Mouse (Mus musculus): ENCODE measurements around the gene Cass4.

The Cass4 gene

DNA sequence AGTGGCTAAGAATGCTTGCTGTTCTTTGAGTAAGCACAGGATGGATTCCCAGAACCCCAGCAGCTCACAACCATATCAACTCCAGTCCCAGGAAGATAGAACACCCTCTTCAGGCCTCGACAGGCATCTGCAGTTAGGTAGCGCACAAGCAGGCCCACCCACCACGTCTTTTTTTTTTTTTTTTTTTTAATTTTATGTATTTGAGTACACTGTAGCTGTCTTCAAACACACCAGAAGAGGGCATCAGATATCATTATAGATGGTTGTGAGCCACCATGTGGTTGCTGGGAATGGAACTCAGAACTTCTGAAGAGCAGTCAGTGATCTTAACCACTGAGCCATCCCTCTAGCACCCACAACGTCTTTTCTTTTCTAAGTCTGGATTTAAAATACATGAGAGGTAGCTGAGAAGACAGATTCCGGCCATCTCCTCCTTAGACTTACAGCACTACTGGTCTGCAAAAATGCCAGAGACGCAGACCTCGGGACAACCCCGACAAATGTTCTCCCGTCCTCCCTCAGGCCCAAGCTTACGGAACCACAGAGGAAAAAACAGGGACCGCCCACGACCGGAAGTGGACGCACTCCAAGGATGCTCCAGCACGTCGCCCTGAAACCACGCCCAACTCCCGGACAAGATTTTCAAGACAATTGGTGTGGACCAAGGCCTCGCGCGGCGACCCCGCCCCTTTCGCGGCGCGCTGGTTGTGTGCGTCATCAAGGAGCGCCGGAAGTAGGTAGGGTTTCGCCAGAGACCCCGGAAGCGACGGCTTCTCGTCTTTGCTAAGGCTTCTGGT is 46.4 kb downstream of the Cass4 start, which contains the start of gene Rtf2:
Rtf2 (plus strand) TSS at position 714 of the 797 bp plus-strand sequence.
- in situ Hi-C loops (cut with MboI) = loop anchor here (5.0 kb wide), 2 partner anchors 38 to 58 kb away; no protein-coding TSS in a partner anchor

DNA sequence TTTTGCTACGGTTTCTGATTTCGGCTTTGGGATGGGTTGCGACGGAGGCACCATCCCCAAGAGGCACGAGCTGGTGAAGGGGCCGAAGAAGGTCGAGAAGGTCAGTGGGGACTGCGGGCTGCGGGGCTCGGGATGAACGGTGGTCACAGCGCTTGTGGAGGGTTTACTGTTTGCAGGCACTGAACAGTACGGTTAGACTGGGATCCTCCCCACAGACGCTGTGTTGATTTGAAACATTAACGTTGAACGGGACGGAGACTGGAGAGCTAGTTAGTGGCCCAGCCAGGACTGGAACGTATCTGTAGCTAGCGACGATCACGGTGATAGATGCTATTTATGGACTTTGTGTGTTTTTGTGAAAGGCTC is 47.0 kb downstream of the Cass4 start:
- in situ Hi-C loops (cut with MboI) = loop anchor here (5.0 kb wide), 1 partner anchor 58 kb away; no protein-coding TSS in a partner anchor

DNA sequence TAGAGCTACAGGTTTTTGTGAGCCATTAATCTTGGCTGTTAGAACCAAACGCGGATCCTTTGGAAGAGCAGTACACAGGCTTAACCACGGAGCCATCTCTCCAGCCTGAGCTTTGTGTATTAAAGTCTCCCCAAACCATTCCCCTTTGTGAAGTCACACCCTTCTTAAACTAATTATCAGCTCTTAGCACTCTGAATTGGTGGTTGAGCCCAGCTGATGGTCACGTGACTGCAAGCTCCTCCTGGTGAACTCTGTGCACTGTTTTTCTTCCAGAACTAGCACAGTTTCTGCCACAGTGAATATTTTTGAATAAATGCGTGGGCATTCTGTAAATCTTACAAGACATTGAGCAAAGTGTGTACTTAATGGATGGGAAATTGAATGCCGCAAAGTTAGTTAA is 47.6 kb downstream of the Cass4 start:
- in situ Hi-C loops (cut with MboI) = loop anchor here (5.0 kb wide), 1 partner anchor 59 kb away; no protein-coding TSS in a partner anchor

DNA sequence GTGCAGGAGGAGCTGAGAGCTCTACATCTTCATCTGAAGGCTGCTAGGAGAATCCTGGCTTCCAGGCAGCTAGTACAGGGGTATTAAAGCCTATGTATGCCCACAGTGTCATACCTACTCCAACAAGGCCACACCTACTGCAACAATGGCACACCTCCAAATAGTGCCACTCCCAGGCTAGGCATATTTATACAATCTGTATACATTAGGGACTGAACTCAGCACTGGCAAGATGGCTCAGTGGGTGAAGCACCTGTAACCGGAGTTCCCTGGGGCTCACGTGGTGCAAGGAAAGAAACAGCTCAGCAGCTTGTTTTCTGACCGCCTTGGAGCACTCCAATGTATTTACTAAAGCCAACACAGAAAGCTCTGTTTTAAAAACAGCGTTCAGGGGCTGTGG is 52.0 kb downstream of the Cass4 start:
- in situ Hi-C loops (cut with MboI) = no loop called here

DNA sequence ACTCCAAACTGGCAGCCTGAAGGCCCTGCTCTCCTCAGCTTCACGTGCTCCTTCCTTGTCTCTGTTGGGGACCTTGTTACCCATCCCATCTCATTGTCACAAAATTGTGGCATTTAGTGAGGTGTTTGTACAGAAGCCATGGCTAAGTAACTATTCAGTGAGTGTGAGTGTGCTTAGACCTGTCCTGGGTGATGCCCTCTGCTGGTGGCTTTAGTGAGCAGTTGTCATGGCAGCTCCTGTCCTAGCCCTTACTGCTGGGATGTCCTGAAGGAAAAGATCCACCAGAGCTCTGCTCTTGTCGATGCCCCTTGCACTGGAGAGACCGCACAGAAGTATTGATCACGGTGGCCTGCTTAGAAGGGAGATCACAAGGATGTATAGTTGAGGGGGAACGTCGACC is 53.7 kb downstream of the Cass4 start:
- in situ Hi-C loops (cut with MboI) = no loop called here

DNA sequence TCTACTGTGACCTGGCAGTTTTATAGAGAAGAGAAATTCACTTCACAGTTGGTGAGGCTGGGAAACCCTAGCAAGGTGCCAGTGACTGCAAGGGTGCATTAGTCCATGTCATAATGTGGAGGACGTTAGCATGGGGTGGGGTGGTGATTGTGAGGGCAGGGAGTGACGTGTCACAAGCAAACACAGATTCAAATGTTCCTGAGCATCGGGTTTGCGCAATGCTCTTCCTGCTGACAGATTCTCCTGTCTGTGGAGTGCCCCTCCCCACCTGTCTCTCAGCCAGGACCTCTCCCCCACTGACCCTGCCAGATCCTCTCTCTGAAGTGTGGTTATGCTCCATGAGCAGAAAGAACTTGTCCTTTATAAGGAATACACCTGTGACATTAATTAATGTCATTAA is 54.7 kb downstream of the Cass4 start:
- in situ Hi-C loops (cut with MboI) = no loop called here

DNA sequence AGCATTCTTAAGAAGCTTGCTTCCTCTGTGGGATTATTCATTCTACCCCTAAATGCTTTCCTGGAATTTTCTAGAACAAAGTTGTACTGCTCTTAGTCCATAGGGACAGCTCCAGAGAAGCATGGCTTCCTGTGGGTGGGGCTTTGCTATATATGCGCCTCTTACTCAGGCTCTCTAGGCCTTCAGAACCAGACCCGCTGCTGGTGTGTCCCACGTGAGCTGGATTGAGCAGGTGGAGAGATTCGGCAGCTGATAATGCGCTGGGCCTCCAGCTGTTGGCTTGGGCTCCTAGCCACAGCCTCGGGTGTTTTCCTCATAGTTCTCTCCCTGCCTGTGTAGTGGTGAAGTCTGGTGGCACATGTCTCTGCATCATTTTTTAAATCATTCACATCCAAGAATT is 57.0 kb downstream of the Cass4 start:
- in situ Hi-C loops (cut with MboI) = no loop called here

DNA sequence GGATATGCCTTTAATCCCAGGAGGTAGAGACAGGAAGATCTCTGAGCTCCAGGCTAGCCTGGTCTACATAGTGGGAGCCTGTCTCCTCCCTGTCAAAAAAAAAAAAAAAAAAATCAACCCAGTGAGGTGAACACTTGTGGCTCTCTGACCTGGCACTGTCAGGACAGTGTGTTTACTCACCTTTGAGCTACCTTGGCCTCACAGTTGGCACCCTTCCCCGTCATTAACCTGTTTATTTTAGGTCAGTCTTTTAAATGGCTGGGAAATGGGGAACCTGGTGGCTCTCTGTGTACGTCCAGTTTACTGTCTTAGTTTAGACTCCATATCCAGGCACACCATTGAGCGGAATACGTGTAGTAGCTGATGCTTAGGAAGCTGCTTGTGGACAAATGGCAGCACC is 58.4 kb downstream of the Cass4 start:
- in situ Hi-C loops (cut with MboI) = no loop called here

DNA sequence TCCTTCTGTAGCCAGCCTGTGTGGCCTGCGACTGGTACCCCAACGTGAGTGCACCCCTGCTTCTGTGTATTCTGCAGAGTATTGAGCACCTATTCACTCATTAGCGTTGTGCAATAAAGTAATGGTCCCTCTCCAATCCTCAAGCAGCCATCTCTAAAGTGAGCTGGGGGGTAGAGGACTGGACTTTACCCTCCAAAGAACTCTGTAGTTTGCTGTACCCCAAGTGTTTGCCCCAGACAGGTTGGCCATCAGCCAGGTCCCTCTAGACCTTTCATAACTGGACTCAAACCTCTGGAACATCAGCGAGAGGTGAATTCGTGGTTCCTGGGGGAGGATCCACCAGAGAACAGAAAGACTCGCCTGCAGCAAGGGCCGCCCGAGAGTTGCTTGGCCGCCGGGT is 58.9 kb downstream of the Cass4 start:
- in situ Hi-C loops (cut with MboI) = no loop called here

DNA sequence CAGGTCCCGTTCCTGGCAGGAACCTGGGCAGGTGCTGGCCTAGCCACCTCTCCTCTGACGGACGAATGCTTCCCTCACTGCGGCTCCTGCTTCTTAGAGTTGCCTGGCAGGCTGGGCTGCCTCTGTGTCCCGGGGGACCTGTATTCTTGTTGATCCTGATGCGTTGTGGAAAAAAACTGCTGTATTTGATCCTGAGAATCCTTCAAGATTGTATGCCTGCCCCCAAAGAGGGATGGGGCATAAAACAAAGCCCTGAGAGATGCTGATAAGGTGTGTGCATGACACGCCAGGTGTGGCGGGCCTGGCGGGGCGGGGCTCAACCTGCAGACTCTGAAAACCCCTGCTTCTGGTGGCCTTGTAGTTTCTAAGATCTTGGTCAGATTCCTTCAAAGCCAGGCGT is 64.9 kb downstream of the Cass4 start, which contains the start of gene Gcnt7:
Gcnt7 (minus strand) TSS at position 101 of the 400 bp plus-strand sequence.
- in situ Hi-C loops (cut with MboI) = no loop called here

DNA sequence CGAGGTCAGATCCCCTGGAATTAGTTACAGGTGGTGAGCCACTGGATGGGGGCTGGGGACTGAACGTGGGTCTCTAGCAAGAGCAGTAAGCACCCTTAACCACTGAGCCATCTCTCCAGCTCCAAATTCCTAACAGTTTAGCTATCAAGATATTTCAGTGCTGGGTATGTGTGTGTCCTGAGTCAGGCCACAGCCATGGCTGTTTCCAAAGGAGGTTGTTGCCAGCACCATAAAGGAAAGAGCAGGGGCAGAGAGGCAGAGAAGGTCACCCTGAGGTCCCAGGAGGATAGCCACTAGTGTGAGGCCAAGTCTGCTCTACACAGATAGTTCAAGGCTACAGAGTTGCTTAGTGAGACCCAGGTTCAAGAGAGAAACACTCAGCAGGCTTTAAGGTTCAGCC is 67.1 kb downstream of the Cass4 start:
- in situ Hi-C loops (cut with MboI) = no loop called here

DNA sequence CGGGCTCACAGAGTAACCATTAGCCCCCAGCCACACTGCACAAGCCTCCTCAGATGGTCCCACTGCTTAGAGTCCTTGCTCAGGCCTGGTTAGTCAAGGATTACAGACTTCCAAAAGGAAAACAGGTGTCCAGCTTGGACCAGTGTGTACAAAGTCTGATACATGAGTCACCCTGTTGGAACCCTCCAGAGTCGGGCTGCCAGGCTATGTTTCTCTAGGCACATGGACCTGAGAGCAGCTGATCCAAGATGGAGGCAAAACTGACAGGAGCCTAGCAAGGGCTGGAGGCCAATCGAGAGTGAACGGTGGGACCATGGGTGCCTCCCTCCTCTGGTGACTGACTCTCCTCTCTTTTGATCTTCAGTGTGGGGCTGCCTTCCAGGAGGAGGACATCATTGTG is 69.2 kb downstream of the Cass4 start:
- in situ Hi-C loops (cut with MboI) = no loop called here

DNA sequence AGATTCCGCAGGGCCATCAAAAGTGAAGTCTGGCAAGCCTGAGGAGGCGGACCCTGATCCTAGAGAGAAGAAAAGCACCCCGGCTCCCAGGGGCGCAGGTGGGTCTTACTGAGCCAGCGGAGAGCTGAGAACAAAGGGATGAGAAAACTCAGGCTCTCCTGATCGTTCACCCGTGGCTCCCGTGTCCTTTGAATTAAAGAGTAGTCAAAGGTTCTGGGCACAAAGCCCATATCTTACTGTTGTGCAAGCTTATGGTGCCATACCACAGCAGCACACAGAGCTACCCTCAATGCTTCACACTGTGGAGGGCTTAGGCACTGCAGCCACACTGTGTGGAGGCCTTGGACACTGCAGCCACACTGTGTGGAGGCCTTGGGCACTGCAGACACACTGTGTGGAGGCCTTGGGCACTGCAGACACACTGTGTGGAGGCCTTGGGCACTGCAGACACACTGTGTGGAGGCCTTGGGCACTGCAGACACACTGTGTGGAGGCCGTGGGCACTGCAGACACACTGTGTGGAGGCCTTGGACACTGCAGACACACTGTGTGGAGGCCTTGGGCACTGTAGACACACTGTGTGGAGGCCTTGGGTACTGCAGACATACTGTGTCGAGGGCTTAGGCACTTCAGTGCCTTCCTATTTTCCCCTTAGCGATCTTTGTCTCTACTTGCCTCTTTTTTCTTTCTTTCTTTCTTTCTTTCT is 73.0 kb downstream of the Cass4 start:
- in situ Hi-C loops (cut with MboI) = no loop called here

DNA sequence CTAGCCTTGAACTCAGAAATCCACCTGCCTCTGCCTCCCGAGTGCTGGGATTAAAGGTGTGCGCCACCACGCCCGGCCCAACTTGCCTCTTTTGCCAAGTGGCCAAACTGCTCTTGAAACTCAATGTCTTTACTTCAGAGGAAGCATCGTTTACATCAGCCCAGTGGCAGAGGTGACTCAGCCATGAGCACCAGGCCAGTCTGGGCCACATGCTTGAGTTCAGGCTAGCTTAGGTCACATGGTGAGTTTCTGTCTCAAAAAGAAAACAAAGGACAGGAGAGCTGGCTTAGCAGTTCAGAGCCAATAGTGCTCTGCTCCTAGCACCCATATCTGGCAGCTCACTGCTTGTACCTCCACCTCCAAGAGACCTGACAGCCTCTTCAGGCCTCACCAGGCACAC is 73.6 kb downstream of the Cass4 start:
- in situ Hi-C loops (cut with MboI) = no loop called here

DNA sequence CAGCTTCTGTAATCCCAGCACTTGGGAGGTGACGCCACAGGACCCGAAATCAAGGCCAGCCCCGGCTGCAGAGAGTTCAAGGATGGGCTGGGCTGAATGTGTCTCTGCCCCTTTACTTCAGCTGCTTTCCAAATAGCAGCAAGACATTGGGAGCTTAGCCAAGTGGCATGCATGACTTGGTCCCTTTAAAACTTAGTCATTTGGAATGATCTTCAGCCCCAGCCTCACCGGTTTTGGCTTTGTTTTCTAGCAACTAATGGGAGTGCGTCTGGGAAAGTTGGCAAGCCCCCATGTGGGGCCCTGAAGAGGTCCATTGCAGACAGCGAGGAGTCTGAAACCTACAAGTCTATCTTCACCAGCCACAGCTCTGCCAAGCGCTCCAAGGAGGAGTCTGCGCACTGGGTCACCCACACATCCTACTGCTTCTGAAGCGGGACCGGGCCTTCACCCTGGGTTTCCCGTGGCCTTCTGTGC is 74.8 kb downstream of the Cass4 start:
- in situ Hi-C loops (cut with MboI) = no loop called here

DNA sequence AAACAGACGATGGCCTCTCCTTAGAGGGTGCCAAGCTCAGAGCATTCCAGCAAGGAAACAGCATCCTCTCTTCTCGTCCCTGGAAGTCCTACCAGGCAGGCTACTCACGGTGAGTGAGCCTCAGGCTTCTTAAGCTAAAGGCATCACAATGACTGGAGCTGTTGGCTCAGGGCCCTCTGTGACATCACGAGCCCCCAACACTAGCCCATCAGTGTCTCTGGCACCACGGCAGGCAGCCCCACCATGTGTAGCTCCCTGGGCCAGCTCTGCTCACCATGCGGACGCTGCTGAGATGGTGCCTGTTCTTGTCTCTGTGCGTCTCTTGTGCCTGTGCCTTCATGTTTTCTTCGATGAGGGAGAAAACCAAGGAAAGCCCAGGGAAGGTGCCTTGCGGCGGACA is 78.7 kb downstream of the Cass4 start, which contains the start of gene Fam209:
Fam209 (plus strand) TSS at position 203 of the 400 bp plus-strand sequence.
- in situ Hi-C loops (cut with MboI) = no loop called here

DNA sequence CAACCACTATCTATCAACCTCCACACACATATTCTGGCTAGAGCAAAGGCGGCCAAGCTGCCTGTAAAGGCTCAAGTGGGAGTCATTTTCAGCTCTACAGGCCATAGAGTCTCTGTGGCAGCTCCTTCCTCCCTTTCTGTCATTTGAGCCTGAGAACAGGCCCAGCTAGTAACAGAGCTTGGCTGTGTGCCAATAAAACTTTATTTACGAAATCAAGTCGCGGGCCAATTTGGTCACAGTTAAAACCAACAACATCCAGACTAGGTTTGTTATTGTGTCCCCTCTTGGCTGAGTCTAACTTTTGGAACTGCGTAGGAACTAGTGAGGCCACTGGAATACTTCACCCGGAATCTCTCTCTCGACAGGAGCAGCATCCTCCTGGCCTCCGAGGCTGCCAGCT is 80.0 kb downstream of the Cass4 start:
- in situ Hi-C loops (cut with MboI) = no loop called here

DNA sequence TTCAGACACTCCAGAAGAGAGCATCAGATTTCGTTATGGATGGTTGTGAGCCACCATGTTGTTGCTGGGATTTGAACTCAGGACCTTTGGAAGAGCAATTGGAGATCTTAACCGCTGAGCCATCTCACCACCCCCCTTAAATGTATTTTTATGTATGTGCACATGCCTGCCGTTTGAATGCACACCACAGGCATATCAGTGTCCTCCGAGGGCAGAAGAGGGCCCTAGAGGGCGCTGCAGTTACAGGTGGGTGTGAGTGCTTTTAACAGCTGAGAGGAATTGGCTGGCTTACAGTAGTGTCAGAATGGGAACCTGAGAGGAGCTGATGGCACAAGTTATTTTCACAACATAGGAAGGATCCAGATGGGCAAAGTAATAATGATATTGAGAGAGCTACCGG is 81.4 kb downstream of the Cass4 start:
- in situ Hi-C loops (cut with MboI) = no loop called here

DNA sequence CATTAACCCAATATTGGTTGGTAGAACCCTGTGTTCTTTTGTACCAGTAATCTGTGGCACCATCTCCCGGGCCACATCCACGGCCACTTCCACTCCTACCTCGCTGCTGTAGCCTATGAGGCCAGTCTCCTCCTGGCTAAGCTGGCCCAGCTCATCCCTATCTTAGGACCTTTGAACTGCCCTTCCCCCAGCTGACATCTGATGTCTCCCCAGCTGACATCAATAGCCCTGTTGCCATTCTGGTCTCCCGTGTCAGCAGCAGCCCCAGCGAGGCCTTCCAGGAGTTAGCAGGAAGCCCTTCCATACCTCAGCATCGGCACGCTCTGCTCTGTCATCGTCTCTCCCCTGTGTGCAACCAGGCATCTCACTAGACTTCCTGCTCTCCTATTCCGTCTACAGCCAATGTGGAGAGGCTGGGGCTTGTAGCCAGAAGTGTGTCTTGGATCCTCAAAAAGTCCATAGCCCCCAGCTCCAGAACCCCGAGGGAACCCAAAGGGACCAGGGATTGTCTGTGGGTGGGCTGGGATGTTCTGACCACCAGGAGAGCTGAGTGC is 83.2 kb downstream of the Cass4 start:
- in situ Hi-C loops (cut with MboI) = no loop called here

DNA sequence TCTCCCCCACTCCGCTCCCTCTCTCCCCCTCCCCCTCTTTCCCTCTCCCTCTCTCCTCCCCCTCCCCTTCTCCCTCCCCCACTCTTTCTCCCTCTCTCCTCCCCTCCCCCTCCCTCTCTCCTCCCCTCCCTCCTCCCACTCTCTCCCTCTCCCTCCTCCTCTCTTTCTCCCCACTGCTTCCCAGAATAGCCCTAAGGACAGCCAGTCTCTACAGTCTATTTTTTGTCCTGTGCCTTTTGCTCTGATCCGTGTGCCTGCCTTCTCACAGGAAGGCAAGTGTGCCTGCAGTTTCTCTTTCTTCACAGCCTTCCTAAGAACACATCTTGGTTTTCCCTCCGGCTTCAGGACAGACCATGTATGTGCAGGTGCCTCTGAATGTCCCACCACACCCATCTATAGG is 83.8 kb downstream of the Cass4 start:
- in situ Hi-C loops (cut with MboI) = no loop called here

DNA sequence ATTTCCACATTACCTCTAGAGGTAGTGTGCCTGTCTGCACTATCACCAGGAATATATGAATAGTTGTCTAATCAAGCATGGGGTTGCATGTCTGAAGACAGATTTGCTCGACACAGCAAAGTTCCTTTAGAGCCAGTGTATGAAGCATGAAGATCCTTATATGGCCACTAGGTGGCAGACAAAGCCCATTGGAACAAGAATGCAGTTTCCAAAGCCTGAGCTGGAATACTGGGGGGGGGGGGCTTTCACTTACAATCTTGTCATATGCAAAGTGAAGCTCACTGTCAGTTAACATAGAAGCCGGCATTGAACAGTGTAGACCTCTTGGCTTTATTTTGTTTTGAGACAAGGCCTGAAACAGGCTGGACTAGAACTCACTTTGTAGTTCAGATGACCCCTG is 84.3 kb downstream of the Cass4 start:
- in situ Hi-C loops (cut with MboI) = no loop called here

DNA sequence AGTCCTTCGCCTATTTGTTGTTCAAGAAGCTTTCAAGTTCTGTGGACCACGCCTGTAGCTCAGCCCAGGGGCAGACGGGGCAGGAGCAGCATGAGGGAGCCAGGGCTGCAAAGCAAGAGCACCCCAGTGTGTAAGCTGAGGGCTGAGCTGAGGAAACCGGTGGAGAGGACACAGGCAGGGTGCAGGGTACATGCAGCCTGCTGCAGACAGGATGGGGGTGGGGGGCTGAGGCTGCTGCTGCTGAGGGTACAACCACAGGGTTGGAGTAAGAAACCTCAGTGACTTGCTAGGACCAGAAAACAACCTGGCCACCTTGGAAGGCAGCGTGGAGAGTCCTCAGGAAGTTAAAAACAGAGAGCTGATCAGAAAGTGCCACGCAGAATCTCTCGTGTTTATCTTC is 86.7 kb downstream of the Cass4 start:
- in situ Hi-C loops (cut with MboI) = no loop called here
